Mouse (Mus musculus) myocyte (in vitro differentiated cells): ENCODE results near the gene Cenpp.

Source experiments
- CEBPB ChIP-seq: IDR thresholded peaks from 2 replicates; pipeline ENCODE4 v1.6.1; 2011; ENCODE audit warnings: mild to moderate bottlenecking, moderate library complexity; ENCODE audit not compliant: poor library complexity, insufficient read depth, severe bottlenecking
- E2F4 ChIP-seq: IDR thresholded peaks from one replicate; pipeline ENCODE4 v1.6.1; 2011; ENCODE audit warnings: mild to moderate bottlenecking, control low read depth, moderate library complexity; ENCODE audit not compliant: insufficient read depth
- MAX ChIP-seq: IDR thresholded peaks from one replicate; pipeline ENCODE4 v1.6.1; 2011; ENCODE audit warnings: low read depth, mild to moderate bottlenecking, control low read depth
- MYOD1 ChIP-seq, 3 experiments: IDR thresholded peaks; one replicate each; pipeline ENCODE4 v1.6.1; 2011; ENCODE audit warnings: control low read depth in 2 of 3, low read depth in 2 of 3, mild to moderate bottlenecking in 2 of 3, moderate library complexity in 1 of 3; ENCODE audit not compliant: insufficient read length in 2 of 3, control insufficient read depth in 1 of 3
- MYOG ChIP-seq, 3 experiments: IDR thresholded peaks; one replicate each; pipeline ENCODE4 v1.6.1; 2011; ENCODE audit warnings: control low read depth in 2 of 3, low read depth in 2 of 3, mild to moderate bottlenecking in 2 of 3; ENCODE audit not compliant: insufficient read length in 2 of 3, control insufficient read depth in 1 of 3, insufficient read depth in 1 of 3
- POLR2A ChIP-seq: IDR thresholded peaks from one replicate; pipeline ENCODE4 v1.6.1; 2011; ENCODE audit warnings: low read depth, mild to moderate bottlenecking, control low read depth, moderate library complexity; ENCODE audit not compliant: insufficient read length
- POLR2AphosphoS2 ChIP-seq: IDR thresholded peaks from one replicate; pipeline ENCODE4 v1.6.1; 2011; ENCODE audit warnings: low read depth, control low read depth; ENCODE audit not compliant: insufficient read length
- REST ChIP-seq: IDR thresholded peaks from one replicate; pipeline ENCODE4 v1.6.1; 2011; ENCODE audit warnings: mild to moderate bottlenecking, control low read depth, moderate library complexity; ENCODE audit not compliant: insufficient read depth, insufficient read length
- SRF ChIP-seq: IDR thresholded peaks from one replicate; pipeline ENCODE4 v1.6.1; 2011; ENCODE audit warnings: low read depth; ENCODE audit not compliant: control insufficient read depth, insufficient read length
- TCF12 ChIP-seq: IDR thresholded peaks from one replicate; pipeline ENCODE4 v1.6.1; 2011; ENCODE audit warnings: mild to moderate bottlenecking, control low read depth; ENCODE audit not compliant: poor library complexity, insufficient read depth, severe bottlenecking
- USF1 ChIP-seq: IDR thresholded peaks from one replicate; pipeline ENCODE4 v1.6.1; 2011; ENCODE audit warnings: low read depth, mild to moderate bottlenecking, control low read depth, moderate library complexity

DNA sequence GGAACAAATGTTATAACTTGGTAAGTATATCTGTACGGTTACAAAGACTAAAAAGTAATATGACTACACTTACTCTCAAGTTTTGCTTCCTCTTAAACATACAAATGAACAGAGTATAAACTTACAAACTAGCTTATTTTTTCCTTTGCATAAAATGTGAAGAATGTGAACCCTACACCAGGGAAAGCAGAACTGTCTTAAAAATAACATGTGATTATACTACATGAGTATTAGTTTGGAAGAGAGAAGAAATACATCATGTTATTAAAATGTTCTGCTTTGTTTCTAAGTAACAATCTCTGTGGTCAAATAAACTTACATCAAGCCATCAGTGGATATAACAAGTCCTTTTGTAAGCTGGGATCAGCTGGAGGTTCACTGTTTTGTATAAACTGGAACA lies 113.9 kb downstream of the Cenpp start:
- TF ChIP-seq POLR2A (no peak), E2F4 (no peak), MAX (no peak), POLR2AphosphoS2 (no peak), TCF12 (no peak), MYOG (IDR thresholded peaks at IDR 0.05; ENCODE audit: control insufficient read depth in 1 of 3, insufficient read depth in 1 of 3, insufficient read length in 2 of 3, low read depth in 2 of 3) (no peak), REST (no peak), MYOD1 (IDR thresholded peaks at IDR 0.05; ENCODE audit: control insufficient read depth in 1 of 3, insufficient read length in 2 of 3, low read depth in 2 of 3) (no peak), USF1 (no peak), CEBPB (no peak), SRF (no peak)
